Mouse (Mus musculus): ENCODE data around the gene Ifna14. TPM values are rescaled to one million over a fixed set of nuclear protein-coding genes. Genes with fewer than 3 reads are reported as not detected.
"Not testable (repeated sequence)": the region's sequence is repeated elsewhere in the genome, so short reads cannot be mapped to it uniquely, and the experiment has no call there.

The Ifna14 gene
- not detected for total RNA-seq (2022)

- DNase-seq (ENCODE audit: low spot score in 2 of 2) = no peak
Measured at GRCm38 (mm10) chr4:88571698-88572097, at the start of gene Ifna14. TSS of gene Ifna14 (minus strand) at chr4:88571798.

GRCm38 (mm10) chr4:88603276-88603675, 31.7 kb upstream of the Ifna14 start, which contains the start of gene Ifna12:
TSS of gene Ifna12 (minus strand) at chr4:88603376.
- DNase-seq (ENCODE audit: low spot score in 2 of 2) = no peak

- DNase-seq (ENCODE audit: low spot score in 2 of 2) = no peak
Measured at GRCm38 (mm10) chr4:88592285-88592684, 20.7 kb upstream of the Ifna14 start, which contains the start of gene Ifna9. TSS of gene Ifna9 (minus strand) at chr4:88592385.

- DNase-seq (ENCODE audit: low spot score in 2 of 2) = no peak
Measured at GRCm38 (mm10) chr4:88561791-88562190, 9.8 kb downstream of the Ifna14 start.

GRCm38 (mm10) chr4:88558145-88558544, 13.5 kb downstream of the Ifna14 start, which contains the start of gene Ifna15:
TSS of gene Ifna15 (minus strand) at chr4:88558245.
- not testable (repeated sequence) for DNase-seq (ENCODE audit: low spot score in 2 of 2)

- peak; percentile 57 to 63 for DNase-seq (ENCODE audit: low spot score in 2 of 2)
Measured at GRCm38 (mm10) chr4:88550161-88550945, 21.2 kb downstream of the Ifna14 start.

GRCm38 (mm10) chr4:88547986-88548385, 23.6 kb downstream of the Ifna14 start:
- DNase-seq (ENCODE audit: low spot score in 2 of 2) = no peak

GRCm38 (mm10) chr4:88543649-88544234, 27.9 kb downstream of the Ifna14 start:
- DNase-seq (ENCODE audit: low spot score in 2 of 2) = no peak

- DNase-seq (ENCODE audit: low spot score in 2 of 2) = peak in 1 of 2 experiments; percentile 4
Measured at GRCm38 (mm10) chr4:88537328-88537727, 34.3 kb downstream of the Ifna14 start.

GRCm38 (mm10) chr4:88536640-88537039, 35.0 kb downstream of the Ifna14 start:
- no peak for DNase-seq (ENCODE audit: low spot score in 2 of 2)

- DNase-seq (ENCODE audit: low spot score in 2 of 2) = no peak
Measured at GRCm38 (mm10) chr4:88535742-88536141, 35.9 kb downstream of the Ifna14 start.

- DNase-seq (ENCODE audit: low spot score in 2 of 2) = no peak
Measured at GRCm38 (mm10) chr4:88534903-88535302, 36.7 kb downstream of the Ifna14 start.

GRCm38 (mm10) chr4:88533499-88533898, 38.1 kb downstream of the Ifna14 start:
- no peak for DNase-seq (ENCODE audit: low spot score in 2 of 2)

- no peak for DNase-seq (ENCODE audit: low spot score in 2 of 2)
Measured at GRCm38 (mm10) chr4:88530892-88531291, 40.7 kb downstream of the Ifna14 start.

- DNase-seq (ENCODE audit: low spot score in 2 of 2) = no peak
Measured at GRCm38 (mm10) chr4:88530271-88530670, 41.3 kb downstream of the Ifna14 start.

GRCm38 (mm10) chr4:88526379-88527049, 45.1 kb downstream of the Ifna14 start:
- no peak for DNase-seq (ENCODE audit: low spot score in 2 of 2)

GRCm38 (mm10) chr4:88525393-88525792, 46.2 kb downstream of the Ifna14 start:
- no peak for DNase-seq (ENCODE audit: low spot score in 2 of 2)

- no peak for DNase-seq (ENCODE audit: low spot score in 2 of 2)
Measured at GRCm38 (mm10) chr4:88523241-88523640, 48.4 kb downstream of the Ifna14 start.

GRCm38 (mm10) chr4:88522674-88523073, 48.9 kb downstream of the Ifna14 start, which contains the start of gene Ifnb1:
TSS of gene Ifnb1 (minus strand) at chr4:88522774.
- DNase-seq (ENCODE audit: low spot score in 2 of 2) = no peak
